Mouse (Mus musculus) common myeloid progenitor, adult 5-6 weeks (primary cell): ENCODE measurements around the gene Kat8. TPM values are rescaled to one million over a fixed set of nuclear protein-coding genes. Genes with fewer than 3 reads are reported as not detected.
A peak's percentile ranks its signal among the peaks of the same experiment; 100 is the strongest.
"Not testable (repeated sequence)": the region's sequence is repeated elsewhere in the genome, so short reads cannot be mapped to it uniquely, and the experiment has no call there.

ENCODE experiments used
- ATAC-seq: replicated peaks from 2 replicates; pipeline ENCODE4 v1.8.0; 2016; ENCODE audit warnings: low read depth, mild to moderate bottlenecking, moderate TSS enrichment, inconsistent platforms; ENCODE audit not compliant: poor library complexity, severe bottlenecking
- total RNA-seq: library from RNA; stranded (forward); fragments of 200-1000, 187-1606 nt; gene quantifications from 2 replicates; pipeline ENCODE4 v1.2.3, GENCODE M21; 2017

Gene Kat8
- total RNA-seq, 1 experiment from 2014 or later = 36.0 TPM

- no peak for ATAC-seq
Observed at GRCm38 (mm10) chr7:127929923-127930322, 17.6 kb downstream of the Kat8 start, which contains the start of gene Prss8. Prss8 (minus strand) TSS chr7:127930104.

DNA sequence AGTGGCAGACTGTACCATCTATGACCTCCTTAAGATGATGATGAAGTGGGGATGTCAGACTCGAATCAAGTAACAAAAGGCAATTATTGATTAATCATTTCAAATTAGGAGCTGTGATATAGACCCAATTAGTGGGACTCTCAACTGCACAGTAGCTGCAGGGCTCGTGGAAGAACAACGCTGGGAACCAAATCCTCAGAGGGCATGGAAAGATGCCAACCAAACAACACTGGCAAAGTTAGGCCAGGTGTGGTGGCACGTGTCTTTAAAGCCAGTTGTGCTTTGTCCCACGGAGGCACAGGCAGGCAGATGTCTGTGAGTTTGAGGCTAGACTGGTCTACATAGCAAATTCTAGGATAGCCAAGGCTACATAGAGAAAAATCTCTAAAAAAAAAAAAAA, 18.3 kb downstream of the Kat8 start:
- no peak for ATAC-seq

DNA sequence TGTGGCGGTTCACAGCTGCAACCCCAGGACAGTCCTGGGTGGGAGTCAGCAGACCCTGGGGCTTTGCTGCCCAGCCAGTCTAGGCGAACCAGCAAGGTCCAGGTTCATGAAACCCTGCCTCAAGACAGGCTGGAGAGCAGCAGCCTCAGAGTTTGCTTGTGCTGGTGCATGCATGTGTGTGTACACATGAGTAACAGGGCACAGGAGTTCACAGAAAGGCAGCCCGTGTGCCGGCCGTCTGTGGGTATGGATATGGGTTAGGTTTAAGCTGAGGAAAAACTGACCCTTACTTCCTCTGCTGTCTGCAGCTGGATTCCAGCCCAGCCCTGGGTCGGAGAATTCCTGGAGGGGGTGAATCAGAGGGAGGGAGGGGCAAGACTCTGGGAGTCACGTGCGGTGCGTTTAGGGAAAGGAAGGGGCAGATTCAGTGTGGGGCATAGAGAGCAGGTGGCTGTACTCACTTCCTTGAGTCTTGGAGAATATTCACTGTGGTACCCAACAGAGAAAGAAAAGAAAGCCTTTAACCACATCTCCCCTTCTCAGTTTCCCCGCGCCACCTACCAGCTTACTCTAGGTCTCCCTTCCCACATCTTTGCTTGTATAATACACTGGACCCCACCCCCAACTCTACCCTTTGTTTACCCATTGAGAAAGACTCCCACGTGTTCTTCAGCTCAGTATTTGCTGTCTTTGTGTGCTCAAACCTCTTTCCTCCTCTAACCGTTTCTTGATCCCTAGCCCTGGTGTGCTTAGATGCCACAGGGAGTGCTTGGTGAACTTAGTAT, 19.2 kb downstream of the Kat8 start:
- ATAC-seq = 0 out of 2 replicates have a peak, but pooled peaks have one; percentile 4

- ATAC-seq = no peak
Observed at GRCm38 (mm10) chr7:127932273-127933031, 20.1 kb downstream of the Kat8 start.

- ATAC-seq = no peak
Observed at GRCm38 (mm10) chr7:127934075-127934474, 21.8 kb downstream of the Kat8 start.

DNA sequence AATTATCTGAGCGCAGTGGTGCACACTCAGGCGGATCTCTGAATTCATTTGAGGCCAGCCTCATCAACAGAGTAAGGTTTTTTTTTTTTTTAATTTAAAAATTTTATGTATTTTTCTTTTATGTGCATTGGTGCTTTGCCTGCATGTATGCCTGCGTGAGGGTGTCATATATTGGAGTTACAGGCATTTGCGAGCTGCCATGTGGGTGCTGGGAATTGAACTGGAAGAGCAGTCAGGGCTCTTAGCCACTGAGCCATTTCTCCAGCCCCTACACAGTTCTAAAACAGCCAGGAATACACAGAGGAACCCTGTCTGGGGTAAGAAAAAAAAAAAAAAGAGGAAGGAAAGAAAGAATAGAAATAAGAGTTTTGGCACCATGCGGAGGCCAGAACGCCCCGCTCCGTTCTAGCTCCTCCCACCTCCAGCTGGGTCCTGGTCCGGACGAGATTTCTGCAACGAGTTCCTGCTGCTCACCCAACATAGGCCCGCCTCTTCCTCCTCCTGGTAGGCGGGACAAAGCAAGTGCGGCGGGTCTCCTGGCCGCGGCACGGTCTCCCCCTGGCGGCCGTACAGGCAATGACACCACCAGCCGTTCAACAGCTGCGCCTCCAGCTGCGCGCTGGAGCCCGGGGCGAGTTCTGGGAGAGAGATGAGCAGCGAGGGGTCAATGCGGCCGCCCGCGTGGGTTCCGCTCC, 22.9 kb downstream of the Kat8 start:
- peak; percentile 98 for ATAC-seq

GRCm38 (mm10) chr7:127935748-127936159, 23.4 kb downstream of the Kat8 start:
- ATAC-seq = no peak

GRCm38 (mm10) chr7:127936216-127936884, 24.0 kb downstream of the Kat8 start:
- no peak for ATAC-seq

DNA sequence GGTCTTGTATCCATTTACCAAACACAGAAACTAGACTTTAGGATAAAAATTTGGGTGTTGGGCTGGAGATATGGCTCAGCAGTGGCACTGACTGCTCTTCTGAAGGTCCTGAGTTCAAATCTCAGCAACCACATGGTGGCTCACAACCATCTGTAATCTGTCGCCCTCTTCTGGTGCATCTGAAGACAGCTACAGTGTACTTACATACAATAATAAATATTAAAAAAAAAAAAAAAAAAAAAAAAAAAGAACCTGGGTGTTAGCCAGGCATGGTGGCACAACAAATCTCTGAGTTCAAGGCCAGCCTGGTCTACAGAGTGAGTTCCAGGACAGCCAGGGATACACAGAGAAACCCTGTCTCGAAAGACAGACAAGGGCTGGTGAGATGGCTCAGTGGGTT, 29.8 kb downstream of the Kat8 start:
- not testable (repeated sequence) for ATAC-seq

DNA sequence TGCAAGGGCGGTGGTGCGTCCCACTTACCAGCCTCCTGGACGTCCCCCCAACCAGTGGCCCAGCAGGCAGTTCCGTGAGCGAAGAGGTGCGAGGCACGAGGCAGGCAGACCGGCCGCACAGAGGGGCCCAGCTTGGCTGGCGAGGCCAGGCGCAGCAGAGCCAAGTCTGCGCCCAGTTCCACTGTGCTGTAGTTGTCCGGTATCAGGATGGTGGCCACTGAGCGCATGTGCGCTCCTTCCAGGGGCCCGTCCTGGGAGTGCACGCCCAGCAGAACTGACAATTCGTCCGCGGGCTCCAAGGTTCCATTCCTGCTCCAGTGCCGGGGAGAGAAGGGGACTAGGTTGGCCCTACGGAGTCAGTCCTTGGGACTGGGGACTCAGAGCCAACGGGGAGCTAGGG, 32.3 kb downstream of the Kat8 start:
- ATAC-seq = no peak

GRCm38 (mm10) chr7:127946470-127947023, 34.2 kb downstream of the Kat8 start, which contains the start of gene Prss36:
Prss36 (minus strand) TSS chr7:127946725.
- ATAC-seq = no peak

- ATAC-seq = peak; percentile 76
Observed at GRCm38 (mm10) chr7:127952864-127953581, 40.7 kb downstream of the Kat8 start.

DNA sequence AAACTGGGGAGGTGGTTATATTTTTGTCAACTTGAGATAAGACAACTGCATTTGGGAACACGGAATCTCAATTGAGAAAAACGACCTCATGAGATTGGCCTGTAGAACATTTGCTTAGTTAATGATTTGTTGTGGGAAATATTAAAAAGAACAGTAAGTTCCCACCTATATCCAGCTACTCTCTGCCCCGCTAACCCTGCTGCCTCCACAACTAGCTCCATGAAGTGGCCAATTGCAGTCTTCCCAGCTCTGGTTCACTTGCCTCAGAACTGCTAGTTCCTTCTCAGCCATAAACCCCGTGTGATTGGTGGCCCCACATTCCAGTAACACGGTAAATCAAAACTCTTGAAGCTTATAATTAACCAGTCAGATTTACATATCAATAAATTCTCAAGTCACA, 47.0 kb downstream of the Kat8 start:
- no peak for ATAC-seq

DNA sequence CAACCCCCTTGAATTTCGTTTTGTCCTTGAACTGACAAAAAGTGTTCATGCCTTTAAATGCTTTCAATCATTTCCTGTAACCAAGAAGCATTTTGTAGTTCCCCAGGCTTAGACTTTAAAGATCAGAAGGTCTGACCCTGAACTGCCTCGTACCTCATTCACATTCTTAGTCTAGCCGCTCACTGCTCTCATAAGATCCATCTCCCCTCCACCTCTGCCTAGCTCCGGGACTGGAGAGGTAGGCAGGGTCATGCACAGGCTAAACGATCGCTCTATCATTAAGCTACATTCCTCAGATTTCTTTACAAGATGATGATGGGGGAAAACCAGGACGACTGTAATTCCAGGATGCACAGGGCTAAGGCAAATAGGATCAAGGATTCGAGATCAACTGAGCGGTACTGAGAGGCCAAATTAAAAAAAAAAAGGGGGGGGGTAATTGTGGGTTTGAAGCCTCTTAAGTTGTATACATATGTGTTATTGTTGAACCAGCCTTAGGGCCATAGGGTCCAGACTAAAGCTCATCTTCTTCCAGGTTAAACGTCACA, 54.1 kb downstream of the Kat8 start:
- ATAC-seq = no peak

DNA sequence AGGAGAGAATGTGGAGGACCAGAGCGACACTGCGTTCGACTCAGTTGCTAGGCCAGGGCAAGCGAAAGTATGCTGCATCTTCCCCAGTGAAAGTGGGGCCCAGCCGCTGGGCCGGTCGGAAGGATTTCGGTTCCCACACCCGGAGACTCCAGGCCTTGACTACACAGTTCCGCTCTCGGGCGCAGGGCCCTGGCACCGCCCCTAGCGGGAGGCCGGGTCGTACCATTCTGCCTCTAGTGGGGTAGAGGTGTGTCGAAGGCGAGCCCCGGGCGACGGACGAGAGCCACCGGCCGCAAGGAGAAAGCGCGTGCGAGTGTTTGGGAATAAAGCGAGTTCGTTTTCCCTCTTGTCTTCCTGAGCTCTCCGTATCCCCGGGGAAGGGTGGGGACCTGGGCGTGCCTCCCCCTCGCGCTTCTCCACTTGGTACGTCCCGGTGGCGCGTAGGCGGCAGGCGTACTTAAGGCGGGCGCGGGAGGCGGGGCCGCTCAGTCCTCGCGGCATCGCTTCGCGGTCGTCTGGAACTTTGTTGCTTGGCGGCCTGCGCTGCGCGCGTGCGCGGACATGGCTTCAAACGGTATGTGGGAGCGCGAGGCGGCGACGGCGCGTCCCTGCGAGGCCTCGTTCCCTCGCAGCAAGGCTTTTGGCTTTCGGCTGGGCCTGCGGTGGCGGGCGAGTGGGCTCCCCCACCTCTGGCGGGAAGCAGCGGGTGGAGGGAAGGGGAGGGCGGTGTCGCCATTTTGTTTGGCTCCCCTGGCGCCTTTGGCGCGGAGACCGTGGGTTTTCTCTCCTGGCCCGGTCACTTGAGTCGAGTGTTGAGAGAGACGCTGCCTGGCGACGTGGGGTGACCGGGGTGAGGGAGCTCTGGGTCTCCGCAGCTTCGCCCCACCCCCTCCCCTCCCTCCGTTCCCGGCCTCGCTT, 54.9 kb downstream of the Kat8 start, which contains the start of gene Fus:
Fus (plus strand) TSS at position 454 of the 918 bp plus-strand sequence.
- ATAC-seq = peak; percentile 90

GRCm38 (mm10) chr7:127967922-127968828, 55.9 kb downstream of the Kat8 start:
- ATAC-seq = peak; percentile 20
